Mouse (Mus musculus) thymus, postnatal 14 days (tissue): Measurements from ENCODE around the gene Lmntd2.

Experiments used
- DNase-seq: peaks from one replicate; pipeline ENCODE4 v3.0.0; 2021

Gene Lmntd2

GRCm38 (mm10) chr7:141215880-141216733 is 2.2 kb upstream of the Lmntd2 start:
- peak; percentile 65 for DNase-seq

DNA sequence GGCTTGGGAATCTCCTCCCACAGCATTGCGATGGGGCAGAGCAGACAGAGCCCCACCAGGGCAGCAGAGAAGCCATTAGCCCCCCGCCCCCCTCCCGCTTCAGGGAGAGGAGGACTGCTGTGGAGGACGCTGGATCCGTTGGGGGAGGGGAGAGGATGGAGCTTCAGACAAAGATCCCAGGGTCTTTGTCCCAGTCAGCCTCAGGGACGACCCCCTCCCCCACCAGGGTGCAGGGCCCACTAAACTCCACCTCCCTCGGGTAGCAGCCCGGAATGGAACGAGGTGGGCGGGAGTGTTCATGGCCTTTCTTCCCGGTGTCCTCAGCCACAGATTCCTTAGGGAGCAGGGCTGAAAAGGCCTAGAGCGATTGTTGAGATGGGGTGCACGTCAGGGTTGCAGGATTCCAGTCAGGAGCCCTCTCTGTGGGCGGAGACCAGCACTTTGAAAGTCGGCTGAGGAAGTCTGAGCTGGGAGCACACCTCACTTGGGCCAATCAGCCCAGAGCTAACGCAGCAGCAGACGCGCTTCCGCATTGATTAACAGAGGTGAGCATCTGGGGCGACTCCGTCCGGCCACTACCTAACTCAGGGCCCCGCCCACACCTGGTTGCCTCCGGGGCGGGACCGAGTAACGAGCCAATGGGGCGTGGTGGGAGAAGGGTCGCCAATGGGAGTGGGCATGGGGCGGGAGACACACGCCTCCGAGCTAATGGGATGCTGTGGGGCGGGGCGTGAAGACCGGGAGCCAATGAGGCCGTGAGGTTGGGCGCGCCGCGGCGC is 1.4 kb upstream of the Lmntd2 start, which contains the start of gene Rassf7:
Gene Rassf7, plus strand, starts transcription at position 760 of the 779 bp plus-strand sequence.
- peak; percentile 98 for DNase-seq

DNA sequence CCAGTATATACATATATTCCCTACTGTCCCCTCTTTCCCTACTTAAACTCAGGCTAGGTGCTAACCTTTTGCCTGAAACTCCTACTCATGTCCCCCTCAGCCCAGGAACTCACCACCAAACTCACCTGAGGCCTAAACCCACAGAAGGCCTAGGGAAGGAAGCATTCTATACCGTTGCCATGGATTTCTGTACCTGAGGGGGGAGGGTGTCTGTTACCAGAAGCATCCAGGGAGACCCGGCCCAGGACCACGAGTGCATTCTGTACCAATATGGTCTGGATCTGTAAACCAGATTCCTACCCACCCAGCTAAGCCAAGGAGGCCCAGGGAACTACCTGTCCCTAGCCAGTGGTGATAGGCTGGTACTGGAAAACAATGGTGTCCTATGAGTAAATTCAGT is 430 bp upstream of the Lmntd2 start:
- no peak for DNase-seq

DNA sequence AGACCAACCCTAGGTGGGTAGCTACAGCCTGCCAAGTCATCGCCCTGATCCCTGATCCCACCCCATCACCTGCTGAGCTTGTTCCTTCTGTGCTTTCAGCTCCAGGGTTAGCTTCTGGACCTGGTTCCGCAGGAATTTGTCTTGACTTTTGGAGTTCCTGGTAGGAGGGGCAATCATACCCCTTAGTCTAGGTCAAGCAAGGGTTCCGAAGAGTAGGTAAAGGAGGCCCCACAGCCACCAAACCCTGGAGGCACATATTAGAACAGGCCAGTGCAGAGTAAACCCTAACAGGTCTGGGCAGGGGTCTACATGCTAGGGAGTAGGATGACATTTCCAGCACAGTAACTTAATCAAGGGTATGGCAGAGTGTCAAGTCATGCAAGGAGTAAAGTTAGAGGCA is 747 bp downstream of the Lmntd2 start:
- DNase-seq = no peak

DNA sequence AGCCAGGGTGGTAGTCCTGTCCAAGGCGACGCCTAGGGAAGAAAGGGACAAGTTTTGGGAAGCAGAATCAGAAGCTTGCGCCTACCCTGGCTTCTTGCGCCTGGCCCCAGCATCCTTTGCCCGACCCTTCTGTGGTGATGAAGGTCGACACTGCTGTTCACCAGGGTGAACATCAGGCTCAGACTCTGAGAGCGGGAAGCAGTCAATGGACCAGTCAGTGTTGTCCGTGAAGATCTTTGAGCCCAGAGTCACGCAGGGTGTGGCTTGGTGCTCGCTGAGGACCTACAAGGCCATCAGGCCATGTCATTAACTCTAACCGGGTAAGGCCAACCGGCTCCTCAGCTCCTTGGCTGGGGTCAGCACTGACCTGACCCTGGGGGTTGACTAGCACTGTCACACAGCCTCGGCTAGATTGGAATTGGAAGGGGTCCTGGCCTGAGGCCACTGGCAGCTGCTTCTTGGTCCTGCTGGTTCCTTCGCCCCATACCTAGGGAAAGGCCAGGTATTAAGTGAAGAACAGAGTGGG is 3.2 kb downstream of the Lmntd2 start:
- no peak for DNase-seq

DNA sequence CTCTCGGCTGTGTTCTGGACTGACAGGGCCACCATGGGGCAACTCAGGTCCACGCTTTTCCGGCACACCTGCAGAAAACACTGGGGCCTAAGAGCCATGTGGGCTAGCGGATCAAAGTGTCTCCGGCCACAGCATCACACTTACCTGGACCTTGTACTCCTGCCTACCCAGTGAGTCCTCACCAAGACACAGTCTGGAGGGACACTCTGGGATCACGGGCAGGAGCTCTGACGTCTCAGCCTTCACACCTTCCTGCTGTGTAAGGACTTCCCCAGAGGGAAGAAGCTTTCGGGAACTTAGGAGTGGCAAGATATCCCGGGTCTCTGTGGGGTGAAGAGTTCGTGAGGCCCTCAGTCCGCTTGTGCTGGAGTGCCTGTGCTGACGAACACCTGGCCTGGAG is 3.7 kb downstream of the Lmntd2 start:
- no peak for DNase-seq

GRCm38 (mm10) chr7:141209526-141209925 is 4.4 kb downstream of the Lmntd2 start:
- no peak for DNase-seq

DNA sequence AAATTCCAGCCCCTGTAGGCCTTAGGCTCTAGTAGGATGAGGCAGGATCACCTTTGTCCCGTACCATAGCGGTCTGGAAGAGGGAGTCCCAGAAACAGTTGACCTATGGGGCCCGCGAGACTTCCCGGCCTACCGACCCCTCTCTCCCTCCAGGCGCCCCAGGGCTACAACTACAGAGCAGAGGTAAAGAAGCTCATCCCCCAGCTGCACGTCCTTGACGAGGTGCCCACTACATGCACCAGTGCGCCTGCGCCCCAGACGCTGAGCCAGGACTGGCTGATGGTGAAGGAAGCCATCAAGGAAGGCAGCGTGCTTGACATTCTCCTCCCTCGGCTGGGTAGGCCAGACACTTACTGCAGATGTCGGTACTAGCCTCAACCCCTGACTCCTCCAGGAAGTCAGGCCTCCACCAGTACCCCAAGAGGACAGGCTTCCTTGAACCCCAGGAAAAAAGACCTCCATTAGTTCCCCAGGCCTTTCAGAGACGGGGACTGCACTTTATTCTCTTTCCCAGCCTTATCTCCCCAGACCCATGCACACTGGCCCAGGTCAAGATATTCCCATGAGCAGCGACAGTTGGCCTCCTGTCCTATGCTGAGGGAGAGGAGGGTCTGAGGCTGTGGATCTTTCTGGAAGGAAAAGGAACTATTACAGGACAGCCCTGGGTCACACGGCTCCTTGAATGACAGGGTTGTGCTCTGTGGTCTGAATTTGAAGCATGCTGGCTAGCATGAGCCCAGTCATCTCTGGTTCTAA is 7.5 kb downstream of the Lmntd2 start:
- no peak for DNase-seq

GRCm38 (mm10) chr7:141205504-141205903 is 8.4 kb downstream of the Lmntd2 start:
- DNase-seq = no peak

GRCm38 (mm10) chr7:141204546-141204945 is 9.3 kb downstream of the Lmntd2 start:
- no peak for DNase-seq

DNA sequence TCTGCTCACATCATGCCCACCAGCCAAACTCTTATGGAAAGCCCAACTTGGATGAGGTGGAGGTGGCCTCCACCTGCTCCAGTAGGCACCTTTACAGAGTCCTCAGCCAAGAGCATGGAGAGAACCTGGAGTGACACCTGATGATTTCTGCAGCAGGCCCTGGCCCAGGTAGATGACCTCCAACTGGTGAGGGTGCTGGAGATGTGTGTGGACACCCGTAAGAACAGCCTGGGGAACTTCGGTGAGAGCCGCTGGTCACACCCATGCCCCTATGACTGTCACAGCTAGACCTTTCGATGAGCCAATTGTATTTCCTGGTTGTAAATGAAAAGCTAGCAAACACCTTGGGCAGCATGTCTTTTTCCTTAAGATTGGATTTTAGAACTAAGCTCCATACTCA is 15.8 kb downstream of the Lmntd2 start:
- DNase-seq = no peak

- DNase-seq = no peak
Measured at GRCm38 (mm10) chr7:141196619-141197282, 17.1 kb downstream of the Lmntd2 start.

GRCm38 (mm10) chr7:141195754-141196153 is 18.1 kb downstream of the Lmntd2 start:
- no peak for DNase-seq

DNA sequence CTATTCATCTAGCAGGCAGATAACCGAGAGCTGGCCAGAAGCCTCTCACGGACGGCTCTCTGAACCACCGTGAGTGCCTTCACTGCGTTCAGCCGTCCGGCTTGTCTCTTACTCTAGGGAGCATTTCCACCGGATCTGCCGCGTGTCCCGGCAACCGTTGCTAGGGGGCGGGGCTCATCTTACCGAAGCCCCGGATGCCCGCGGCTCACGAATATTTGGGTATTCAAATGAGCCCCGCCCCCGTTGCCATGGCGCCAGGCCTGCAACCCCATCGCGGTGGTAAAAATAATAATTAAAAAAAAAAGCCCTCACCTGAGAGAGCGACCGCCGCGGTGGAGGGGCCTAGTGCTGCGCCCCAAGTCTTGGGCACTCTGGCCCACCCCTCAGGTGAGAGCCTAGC is 19.1 kb downstream of the Lmntd2 start:
- DNase-seq = peak; percentile 96

GRCm38 (mm10) chr7:141194409-141194808 is 19.5 kb downstream of the Lmntd2 start:
- no peak for DNase-seq

DNA sequence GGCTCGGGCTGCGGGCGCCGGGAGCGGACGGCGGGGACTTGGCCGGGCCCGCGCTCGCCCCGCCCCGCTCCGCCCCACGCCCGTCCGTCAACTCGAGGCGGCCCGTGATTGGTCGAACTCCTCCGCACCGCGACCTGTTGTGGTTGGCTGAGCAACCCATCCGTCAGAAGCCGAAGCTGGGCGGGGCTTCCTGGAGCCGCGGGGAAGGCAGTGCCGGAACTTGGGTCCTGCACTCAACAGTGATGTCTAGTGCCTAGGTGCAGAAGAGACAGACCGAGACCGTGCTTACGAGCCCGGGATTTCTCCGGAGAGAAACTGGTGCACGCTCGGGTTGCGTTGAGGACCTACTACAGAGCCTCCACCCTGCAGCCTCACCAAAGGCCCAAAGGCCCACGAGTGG is 19.9 kb downstream of the Lmntd2 start, which contains the start of the genes Hras and Lrrc56:
Gene Hras, minus strand, starts transcription at position 58 of the 400 bp plus-strand sequence.
Gene Lrrc56, plus strand, starts transcription at position 210 of the 400 bp plus-strand sequence.
- peak; percentile 99 for DNase-seq

- DNase-seq = peak; percentile 56
Measured at GRCm38 (mm10) chr7:141193348-141193856, 20.5 kb downstream of the Lmntd2 start.

- no peak for DNase-seq
Measured at GRCm38 (mm10) chr7:141192776-141193347, 21.0 kb downstream of the Lmntd2 start.

DNA sequence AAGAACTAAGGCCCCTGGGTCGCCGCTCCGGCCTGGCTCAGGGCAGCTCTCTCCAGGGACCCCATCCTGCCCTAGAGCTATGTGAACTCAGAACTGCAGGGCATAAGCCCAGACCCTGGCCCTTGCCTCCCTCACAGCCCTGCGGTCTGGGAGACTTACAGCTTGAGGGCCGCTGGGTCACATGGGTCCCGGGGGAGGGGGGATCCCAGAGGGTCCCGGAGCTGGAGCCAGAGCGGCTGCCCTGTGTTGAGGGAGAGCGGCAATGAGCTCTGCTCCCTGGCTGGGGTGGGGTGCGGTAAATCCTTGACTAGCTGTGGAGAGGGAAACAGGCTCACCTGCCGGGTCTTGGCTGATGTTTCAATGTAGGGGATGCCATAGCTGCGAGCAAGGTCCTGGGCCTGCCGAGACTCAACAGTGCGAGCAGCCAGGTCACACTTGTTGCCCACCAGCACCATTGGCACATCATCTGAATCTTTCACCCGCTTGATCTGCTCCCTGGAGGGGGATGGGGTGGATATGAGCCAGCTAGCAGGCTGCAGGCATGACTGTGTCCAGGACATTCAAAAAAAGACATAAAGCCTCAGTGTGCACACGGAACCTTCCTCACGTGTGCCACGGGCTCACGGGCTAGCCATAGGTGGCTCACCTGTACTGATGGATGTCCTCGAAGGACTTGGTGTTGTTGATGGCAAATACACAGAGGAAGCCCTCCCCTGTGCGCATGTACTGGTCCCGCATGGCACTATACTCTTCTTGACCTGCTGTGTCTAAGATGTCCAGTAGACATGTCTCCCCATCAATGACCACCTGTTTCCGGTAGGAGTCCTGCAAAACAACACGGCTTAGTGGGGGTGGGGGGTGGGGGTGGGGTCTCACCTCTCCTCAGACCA is 21.8 kb downstream of the Lmntd2 start:
- no peak for DNase-seq

GRCm38 (mm10) chr7:141191036-141191435 is 22.8 kb downstream of the Lmntd2 start:
- DNase-seq = no peak

- no peak for DNase-seq
Measured at GRCm38 (mm10) chr7:141190220-141190619, 23.7 kb downstream of the Lmntd2 start.
